Mouse (Mus musculus) heart, postnatal 0 days (tissue): Measurements from ENCODE around the gene Rnf151.

Source experiments
- CTCF ChIP-seq: IDR thresholded peaks from 2 replicates; pipeline ENCODE4 v1.5.1; 2016; ENCODE audit warnings: antibody characterized with exemption, control low read depth, low read depth
- EP300 ChIP-seq: IDR thresholded peaks from 2 replicates; pipeline ENCODE4 v1.6.1; 2016; ENCODE audit warnings: antibody characterized with exemption, low read depth

GRCm38 (mm10) chr17:24737135-24737810 is 19.4 kb upstream of the Rnf151 start:
- TF ChIP-seq EP300 (no peak), CTCF (no peak)
